Mouse (Mus musculus): Measurements from ENCODE around the gene Art1.

DNA sequence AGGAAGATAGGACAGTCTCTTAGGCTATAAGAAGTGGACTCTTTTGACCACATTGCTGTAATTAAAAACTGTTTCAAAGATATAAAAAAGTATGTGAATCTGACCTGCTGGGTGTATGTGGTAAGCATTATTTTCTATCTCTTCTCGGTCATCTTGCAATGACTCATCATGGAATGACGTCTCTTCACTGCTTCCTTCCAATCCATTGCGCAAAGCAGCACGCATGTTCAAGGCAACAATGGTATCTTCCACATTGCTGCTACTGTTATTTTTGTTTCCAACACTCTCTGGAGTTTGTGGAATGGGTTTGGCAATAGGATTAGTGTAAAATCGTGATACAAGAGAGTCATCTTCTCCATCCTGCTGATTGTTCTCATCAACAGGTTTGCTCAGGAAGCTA lies 52.1 kb downstream of the Art1 start:
- TF ChIP-seq CTCF (IDR thresholded peaks at IDR 0.05 in 2 of 3, conservative IDR thresholded peaks at IDR 0.05 in 1 of 3; ENCODE audit: control insufficient read depth in 1 of 3, insufficient read depth in 1 of 3, low read depth in 2 of 3, low read length in 3 of 3, poor library complexity in 1 of 3, severe bottlenecking in 1 of 3): no peak
- TF ChIP-seq SMC3 (IDR thresholded peaks at IDR 0.05; ENCODE audit: low read depth, low read length): no peak
- no peak for TF ChIP-seq POLR2A (IDR thresholded peaks at IDR 0.05; ENCODE audit: control insufficient read depth in 1 of 2, insufficient read depth in 1 of 2, low read depth in 1 of 2, low read length in 2 of 2, poor library complexity in 1 of 2)
- no peak for TF ChIP-seq GABPA (IDR thresholded peaks at IDR 0.05; ENCODE audit: low read depth, low read length)

Measured in MEL (cell line).